Mouse (Mus musculus) forebrain, embryonic 16.5 days (tissue): ENCODE measurements at regions not wholly inside any gene's neighbourhood (a gene's known extent, or its start where the extent isn't known, plus 50 kb on each side); places are given as distances from the start of the nearest gene placed in this dataset.
A peak's percentile ranks its signal among the peaks of the same experiment; 100 is the strongest.

Experiments used
- ATAC-seq: fragments of 200-750 bp; cut with Nextera tagmentation; 2 replicates; pipeline ENCODE4 v1.8.0; 2017; ENCODE audit warnings: mild to moderate bottlenecking, moderate library complexity
- H3K27ac ChIP-seq: fragments of 300-500 bp; sonication (generic); 2 replicates; pipeline ENCODE4 v1.5.1; 2014; ENCODE audit warnings: low read length, control low read depth
- H3K27me3 ChIP-seq: fragments of 300-500 bp; sonication (generic); replicated peaks from 2 replicates; pipeline ENCODE4 v1.6.1; 2014; ENCODE audit warnings: low read length; ENCODE audit not compliant: control insufficient read depth, insufficient read depth
- H3K36me3 ChIP-seq: fragments of 300-500 bp; sonication (generic); 2 replicates; pipeline ENCODE4 v1.6.1; 2014; ENCODE audit not compliant: control insufficient read depth, insufficient read depth
- H3K4me1 ChIP-seq: fragments of 300-500 bp; sonication (generic); replicated peaks from 2 replicates; pipeline ENCODE4 v1.6.1; 2014; ENCODE audit warnings: low read length; ENCODE audit not compliant: control insufficient read depth, insufficient read depth
- H3K4me2 ChIP-seq: fragments of 300-500 bp; sonication (generic); 2 replicates; pipeline ENCODE4 v1.6.1; 2014; ENCODE audit warnings: mild to moderate bottlenecking, low read length, control low read depth
- H3K4me3 ChIP-seq: fragments of 300-500 bp; sonication (generic); replicated peaks from 2 replicates; pipeline ENCODE4 v1.5.1; 2014; ENCODE audit warnings: mild to moderate bottlenecking, low read length, control low read depth
- H3K9ac ChIP-seq: fragments of 300-500 bp; sonication (generic); replicated peaks from 2 replicates; pipeline ENCODE4 v1.6.1; 2014; ENCODE audit warnings: low read depth, low read length, control low read depth
- H3K9me3 ChIP-seq: fragments of 300-500 bp; sonication (generic); 2 replicates; pipeline ENCODE4 v1.6.1; 2016; ENCODE audit warnings: low read length; ENCODE audit not compliant: control insufficient read depth
- WGBS: fragments of 180-500 bp; shearing (Covaris S2); extraction: QIAGEN DNeasy Blood & Tissue Kit; methylation state at CpG from one replicate; pipeline ENCODE4 v1.1.7; 2014; 5-methylcytosine and 5-hydroxymethylcytosine counted together

DNA sequence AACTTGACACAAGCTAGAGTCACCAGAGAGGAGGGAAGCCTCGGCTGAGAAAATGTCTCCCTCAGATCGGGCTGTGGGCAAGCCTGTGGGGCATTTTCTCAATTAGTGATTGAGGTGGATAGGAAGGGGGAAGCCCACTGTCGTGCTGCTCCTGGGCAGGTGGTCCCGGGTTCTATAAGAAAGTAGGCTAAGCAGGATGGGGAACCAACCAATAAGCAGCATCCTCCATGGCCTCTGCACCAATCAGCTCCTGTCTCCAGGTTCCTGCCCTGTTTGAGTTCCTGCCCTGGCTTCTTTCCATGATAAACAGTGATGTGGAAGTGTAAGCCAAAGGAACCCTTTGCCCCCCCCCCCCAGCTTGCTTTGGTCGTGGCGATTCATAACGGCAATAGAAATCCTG lies 100.9 kb downstream of the Ddx11 start:
- H3K4me1 ChIP-seq, result no peaks in the 10 kb centered on the region
- ATAC-seq, result no peak
- no peak overlapping the region for H3K4me2 ChIP-seq
- no peak overlapping the region for H3K27ac ChIP-seq
- H3K27me3 ChIP-seq, result no peaks in the 10 kb centered on the region
- H3K9ac ChIP-seq, result no peak overlapping the region
- no peak overlapping the region for H3K4me3 ChIP-seq
- H3K36me3 ChIP-seq, result no peaks in the 10 kb centered on the region
- 63% methylated on average over 7 of the region's 7 CpGs for WGBS
- H3K9me3 ChIP-seq, result no peaks in the 10 kb centered on the region

- no peaks in the 10 kb centered on the region for H3K27me3 ChIP-seq
- no peak overlapping the region for H3K9ac ChIP-seq
- WGBS, result 89% methylated on average over 8 of the region's 8 CpGs
- no peak overlapping the region for H3K4me3 ChIP-seq
- no peak for ATAC-seq
- H3K27ac ChIP-seq, result no peak overlapping the region
- no peak overlapping the region for H3K4me2 ChIP-seq
- no peaks in the 10 kb centered on the region for H3K9me3 ChIP-seq
- H3K4me1 ChIP-seq, result peaks cover 18% of the 10 kb centered on the region
- no peaks in the 10 kb centered on the region for H3K36me3 ChIP-seq
These were observed 109.1 kb downstream of the Ddx11 start for GRCm38 (mm10) chr17:66232391-66232790.

GRCm38 (mm10) chr17:66232891-66233421 lies 109.6 kb downstream of the Ddx11 start:
- no peaks in the 10 kb centered on the region for H3K27me3 ChIP-seq
- no peaks in the 10 kb centered on the region for H3K9me3 ChIP-seq
- H3K9ac ChIP-seq, result no peak overlapping the region
- H3K4me2 ChIP-seq, result peak overlapping the region; percentile 36
- H3K36me3 ChIP-seq, result no peaks in the 10 kb centered on the region
- H3K4me3 ChIP-seq, result peak overlapping the region; percentile 5; the same call in 1 of the 2 replicates
- peaks cover 18% of the 10 kb centered on the region for H3K4me1 ChIP-seq
- peak overlapping the region; percentile 72 for H3K27ac ChIP-seq
- WGBS, result 52% methylated on average over 18 of the region's 18 CpGs
- peak; percentile 69 for ATAC-seq

DNA sequence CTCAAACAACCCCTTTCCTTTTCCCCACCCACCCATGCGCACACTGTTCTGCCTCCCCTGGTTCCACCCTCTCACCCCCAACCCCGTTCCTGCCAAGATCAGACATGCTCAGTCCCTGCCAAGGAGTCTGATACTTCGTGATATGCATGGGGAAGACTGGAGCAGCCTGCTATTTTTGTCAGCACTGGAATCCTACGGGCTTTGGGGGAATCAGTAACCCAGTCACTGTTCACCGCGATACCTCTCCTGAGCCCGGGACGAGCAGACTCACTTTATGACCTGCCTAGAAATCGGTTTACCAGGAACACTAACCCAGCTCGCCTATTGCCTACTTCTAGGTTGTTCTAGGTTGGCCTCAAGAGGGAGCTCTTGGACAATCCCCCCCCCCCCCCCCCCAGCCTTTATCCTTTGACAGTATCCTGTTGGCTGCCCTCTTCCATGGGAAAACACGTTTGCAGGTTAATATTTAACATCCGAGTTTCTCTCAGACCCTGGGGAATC lies 110.2 kb downstream of the Ddx11 start:
- Histone ChIP-seq H3K36me3 (no peaks in the 10 kb centered on the region), H3K9me3 (no peaks in the 10 kb centered on the region), H3K4me1 (peaks cover 18% of the 10 kb centered on the region), H3K27me3 (no peaks in the 10 kb centered on the region), H3K4me2 (peak overlapping the region; percentile 36), H3K27ac (peak overlapping the region; percentile 72), H3K9ac (no peak overlapping the region), H3K4me3 (peak overlapping the region; percentile 5; the same call in 1 of the 2 replicates)
- ATAC-seq, result peak; percentile 86
- WGBS, result 37% methylated on average over 12 of the region's 12 CpGs

GRCm38 (mm10) chr17:66234432-66234831 lies 111.1 kb downstream of the Ddx11 start:
- no peak for ATAC-seq
- Histone ChIP-seq H3K27ac (peak overlapping the region; percentile 26), H3K27me3 (no peaks in the 10 kb centered on the region), H3K9me3 (no peaks in the 10 kb centered on the region), H3K4me1 (peaks cover 18% of the 10 kb centered on the region), H3K9ac (no peak overlapping the region), H3K4me2 (no peak overlapping the region), H3K4me3 (no peak overlapping the region), H3K36me3 (no peaks in the 10 kb centered on the region)
- WGBS, result 71% methylated on average over 19 of the region's 19 CpGs

- 2% methylated on average over 19 of the region's 19 CpGs for WGBS
- no peaks in the 10 kb centered on the region for H3K27me3 ChIP-seq
- H3K9me3 ChIP-seq, result no peaks in the 10 kb centered on the region
- peak; percentile 73 for ATAC-seq
- H3K4me3 ChIP-seq, result peak overlapping the region; percentile 27
- no peak overlapping the region for H3K27ac ChIP-seq
- H3K9ac ChIP-seq, result peak overlapping the region; percentile 45; the same call in 1 of the 2 replicates
- peak overlapping the region; percentile 53 for H3K4me2 ChIP-seq
- peaks cover 18% of the 10 kb centered on the region for H3K4me1 ChIP-seq
- H3K36me3 ChIP-seq, result no peaks in the 10 kb centered on the region
These were observed 111.9 kb downstream of the Ddx11 start for GRCm38 (mm10) chr17:66235096-66235805.

DNA sequence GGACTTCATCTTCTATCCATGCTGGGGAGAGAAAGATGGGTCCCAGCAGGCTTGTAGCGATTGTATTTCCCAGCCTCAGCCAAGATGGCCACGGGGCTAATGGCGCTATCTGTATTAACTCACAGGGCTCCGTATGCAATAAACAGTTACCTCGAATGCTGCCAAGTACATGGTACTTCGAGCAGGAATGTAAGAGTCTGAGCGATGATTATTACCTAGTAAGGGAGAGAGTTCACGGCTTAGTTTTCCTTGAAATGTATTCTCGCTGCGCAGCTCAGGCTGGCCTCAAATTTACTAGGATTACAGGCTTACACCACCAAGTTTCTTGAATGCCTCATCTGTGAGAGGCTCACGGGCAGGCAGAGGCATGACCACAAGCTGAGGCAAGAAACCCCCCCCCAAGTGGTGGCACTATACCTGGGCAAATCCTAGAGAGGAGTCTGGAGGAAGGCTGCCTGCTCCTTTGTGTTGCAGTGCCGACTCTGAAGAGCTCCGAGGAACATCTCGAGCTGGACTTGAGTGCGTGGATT lies 112.6 kb downstream of the Ddx11 start:
- 86% methylated on average over 15 of the region's 15 CpGs for WGBS
- H3K9ac ChIP-seq, result peak overlapping the region; percentile 45; the same call in 1 of the 2 replicates
- H3K27me3 ChIP-seq, result no peaks in the 10 kb centered on the region
- no peaks in the 10 kb centered on the region for H3K9me3 ChIP-seq
- no peak for ATAC-seq
- H3K36me3 ChIP-seq, result no peaks in the 10 kb centered on the region
- no peak overlapping the region for H3K4me2 ChIP-seq
- peaks cover 18% of the 10 kb centered on the region for H3K4me1 ChIP-seq
- H3K4me3 ChIP-seq, result no peak overlapping the region
- no peak overlapping the region for H3K27ac ChIP-seq

- no peak overlapping the region for H3K4me3 ChIP-seq
- H3K9me3 ChIP-seq, result no peaks in the 10 kb centered on the region
- no peaks in the 10 kb centered on the region for H3K36me3 ChIP-seq
- no peak for ATAC-seq
- no peaks in the 10 kb centered on the region for H3K27me3 ChIP-seq
- WGBS, result 18% methylated on average over 9 of the region's 9 CpGs
- H3K4me2 ChIP-seq, result no peak overlapping the region
- no peak overlapping the region for H3K9ac ChIP-seq
- H3K27ac ChIP-seq, result no peak overlapping the region
- H3K4me1 ChIP-seq, result no peaks in the 10 kb centered on the region
These were observed 118.7 kb downstream of the Ddx11 start for GRCm38 (mm10) chr17:66241868-66242622.

- no peaks in the 10 kb centered on the region for H3K36me3 ChIP-seq
- no peaks in the 10 kb centered on the region for H3K4me1 ChIP-seq
- no peaks in the 10 kb centered on the region for H3K27me3 ChIP-seq
- H3K27ac ChIP-seq, result no peak overlapping the region
- H3K4me3 ChIP-seq, result no peak overlapping the region
- no peak overlapping the region for H3K4me2 ChIP-seq
- 92% methylated on average over 14 of the region's 14 CpGs for WGBS
- ATAC-seq, result no peak
- no peak overlapping the region for H3K9ac ChIP-seq
- no peaks in the 10 kb centered on the region for H3K9me3 ChIP-seq
These were observed 120.9 kb downstream of the Ddx11 start for GRCm38 (mm10) chr17:66244183-66244582.
